Mouse (Mus musculus) left cerebral cortex, adult 8-10 months (tissue): ENCODE measurements at regions not wholly inside any gene's neighbourhood (a gene's known extent, or its start where the extent isn't known, plus 50 kb on each side); places are given as distances from the start of the nearest gene placed in this dataset.

Experiments
- DNase-seq, 2 experiments: peaks; one replicate each; pipeline ENCODE4 v3.0.0; 2022; ENCODE audit warnings: low spot score in 2 of 2

- no peak for DNase-seq
Observed at GRCm38 (mm10) chr1:154116188-154116710, 84.7 kb upstream of the Zfp648 start.

GRCm38 (mm10) chr1:154117346-154117687 lies 83.7 kb upstream of the Zfp648 start:
- DNase-seq: peak in 1 of 2 experiments; percentile 17

- peak in 1 of 2 experiments; percentile 35 for DNase-seq
Observed at GRCm38 (mm10) chr1:154117688-154118373, 83.2 kb upstream of the Zfp648 start.

- DNase-seq: peak in 1 of 2 experiments; percentile 28
Observed at GRCm38 (mm10) chr1:154118374-154119004, 82.5 kb upstream of the Zfp648 start.

- no peak for DNase-seq
Observed at GRCm38 (mm10) chr1:154119611-154120010, 81.4 kb upstream of the Zfp648 start.

- peak in 1 of 2 experiments; percentile 32 for DNase-seq
Observed at GRCm38 (mm10) chr1:154120693-154121092, 80.3 kb upstream of the Zfp648 start.

- DNase-seq: no peak
Observed at GRCm38 (mm10) chr1:154124981-154125380, 76.0 kb upstream of the Zfp648 start.

GRCm38 (mm10) chr1:154126487-154126886 lies 74.5 kb upstream of the Zfp648 start:
- no peak for DNase-seq

GRCm38 (mm10) chr1:154139488-154139887 lies 61.5 kb upstream of the Zfp648 start:
- peak in 1 of 2 experiments; percentile 77 for DNase-seq

- no peak for DNase-seq
Observed at GRCm38 (mm10) chr1:154143691-154144090, 57.3 kb upstream of the Zfp648 start.

GRCm38 (mm10) chr1:154147001-154147571 lies 53.9 kb upstream of the Zfp648 start:
- no peak for DNase-seq

GRCm38 (mm10) chr1:154148948-154149347 lies 52.0 kb upstream of the Zfp648 start:
- no peak for DNase-seq

- no peak for DNase-seq
Observed at GRCm38 (mm10) chr1:154149431-154150143, 51.4 kb upstream of the Zfp648 start.

GRCm38 (mm10) chr1:154150167-154150851 lies 50.7 kb upstream of the Zfp648 start:
- DNase-seq: peak; percentile 66 to 93
